Mouse (Mus musculus): ENCODE data around the gene 1700109H08Rik.

- TF ChIP-seq CTCF (IDR thresholded peaks at IDR 0.05; ENCODE audit: borderline replicate concordance, control insufficient read depth, extremely low read depth, insufficient read depth, low read length, poor library complexity) (no peak), POLR2A (IDR thresholded peaks at IDR 0.05; ENCODE audit: control insufficient read depth, extremely low read depth, insufficient read depth, low read length, poor library complexity) (no peak)
Measured at GRCm38 (mm10) chr5:3631512-3632271, 60.3 kb downstream of the 1700109H08Rik start.

Data from thymus, adult 2 months (tissue).